Mouse (Mus musculus): ENCODE data around the gene Apbb2.

DNA sequence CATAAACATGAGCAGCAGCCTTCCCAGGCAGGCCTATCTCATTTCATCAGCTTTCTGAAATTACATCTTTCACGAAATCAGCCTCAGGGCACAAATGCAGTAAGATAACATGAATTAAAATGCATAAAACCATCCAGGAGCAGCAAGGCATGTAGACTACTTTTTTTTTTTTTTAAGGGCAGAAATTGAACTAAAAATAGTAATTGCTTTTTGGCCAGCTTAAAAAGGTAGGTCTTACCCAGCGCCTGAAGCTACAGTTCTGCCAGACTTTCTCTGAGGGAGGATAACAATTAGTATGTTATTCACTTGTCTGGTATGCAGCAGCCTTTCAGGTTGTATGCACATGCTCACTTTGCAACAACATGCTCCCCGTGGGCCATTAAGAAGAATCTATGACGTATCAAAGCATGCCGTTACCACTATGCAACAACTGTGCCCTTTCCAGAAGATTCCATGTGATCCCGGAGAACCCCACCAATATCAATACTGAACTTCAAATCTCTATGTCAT, 32.3 kb downstream of the Apbb2 start:
- TF ChIP-seq MAX (IDR thresholded peaks at IDR 0.05; ENCODE audit: low read depth) (no peak), POLR2A (IDR thresholded peaks at IDR 0.05; ENCODE audit: insufficient read length, low read depth) (no peak), TCF3 (IDR thresholded peaks at IDR 0.05; ENCODE audit: insufficient read length, low read depth) (no peak), E2F4 (IDR thresholded peaks at IDR 0.05; ENCODE audit: insufficient read depth) (no peak), TCF12 (IDR thresholded peaks at IDR 0.05; ENCODE audit: insufficient read depth, poor library complexity, severe bottlenecking) (no peak), USF1 (IDR thresholded peaks at IDR 0.05; ENCODE audit: low read depth) (no peak), POLR2AphosphoS2 (IDR thresholded peaks at IDR 0.05; ENCODE audit: insufficient read length, low read depth) (no peak), MYOD1 (IDR thresholded peaks at IDR 0.05; ENCODE audit: control insufficient read depth in 1 of 3, insufficient read length in 2 of 3, low read depth in 2 of 3) (no peak)
